Mouse (Mus musculus): Measurements from ENCODE around the gene Cfap97d1. TPM values are rescaled to one million over a fixed set of nuclear protein-coding genes. Genes with fewer than 3 reads are reported as not detected.

The Cfap97d1 gene
- polyA plus RNA-seq (2015; fragmentation: Nextera tagmentation; extraction: Ambion mirVana), result not detected in 2 replicates

DNA sequence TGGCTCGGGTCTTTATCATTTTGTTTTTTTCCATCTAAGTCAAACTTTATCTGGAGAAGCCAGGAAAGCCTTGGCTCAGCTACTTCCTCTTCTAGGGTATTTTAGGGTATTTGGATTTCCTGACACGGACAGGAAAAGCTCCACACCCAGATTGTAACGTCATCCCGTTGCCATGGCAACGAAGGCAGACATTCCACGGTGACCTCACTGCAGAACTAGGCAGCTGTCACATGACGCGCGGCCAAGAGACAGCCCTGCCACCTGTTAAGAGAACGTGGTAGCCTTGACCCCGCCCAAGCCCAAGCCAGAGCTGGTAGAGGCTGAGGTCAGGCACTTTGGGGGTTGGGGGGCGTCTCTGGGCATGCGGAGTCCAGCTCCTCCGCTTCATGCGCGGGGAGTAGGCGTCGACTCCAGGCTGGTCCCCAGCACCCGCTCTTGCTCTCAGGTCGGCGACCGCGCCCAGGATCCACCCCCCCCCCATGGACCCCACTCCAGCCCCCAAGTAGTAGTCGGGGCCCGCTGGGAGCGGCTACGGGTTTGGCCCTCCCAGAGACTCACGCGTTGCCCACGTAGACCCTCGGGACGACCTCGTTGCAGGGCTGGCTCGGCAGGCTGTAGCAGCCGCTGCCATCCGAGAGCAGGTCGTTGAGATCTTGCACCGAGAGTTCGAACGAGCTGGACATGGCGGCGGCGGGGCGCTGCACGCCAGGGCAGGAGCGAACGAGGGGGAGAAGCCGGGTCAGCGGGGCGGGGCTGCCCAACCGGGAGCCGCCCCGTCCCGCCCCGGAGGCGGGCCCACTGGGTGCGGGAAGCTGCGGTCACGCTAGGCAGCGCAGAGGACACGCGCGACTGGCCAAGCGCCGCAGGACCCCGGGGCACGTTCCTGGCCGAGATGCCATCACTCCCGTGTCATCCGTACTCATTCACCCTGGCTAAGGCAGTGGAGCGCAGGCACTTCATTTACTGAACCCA is at the start of gene Cfap97d1:
Gene Cfap97d1 (plus strand): TSS at position 226 of the 972 bp plus-strand sequence.
- H3K4me1 ChIP-seq (ENCODE audit: insufficient read depth, low read length), result peaks cover 33% of the 10 kb centered on the region
- H3K4me3 ChIP-seq (ENCODE audit: low read length), result peak within 1 kb of the TSS; percentile 70
- H3K27me3 ChIP-seq (ENCODE audit: insufficient read depth, low read length), result peaks cover 2% of the 10 kb centered on the region; the same call in 1 of the 2 replicates
- peak; percentile 88 for ATAC-seq (ENCODE audit: low FRiP score, low TSS enrichment)
- H3K9ac ChIP-seq (replicated peaks; ENCODE audit: low read length), result peak within 1 kb of the TSS; percentile 75
- WGBS, result under 1% methylated on average over 71 of the region's 71 CpGs
- no peaks in the 10 kb centered on the region for H3K9me3 ChIP-seq (ENCODE audit: low read length)
- peak within 1 kb of the TSS; percentile 87 for H3K27ac ChIP-seq (ENCODE audit: low read length)
- peak within 1 kb of the TSS; percentile 99 for H3K4me2 ChIP-seq (replicated peaks; ENCODE audit: low read depth, low read length)
- peaks cover 6% of the 10 kb centered on the region; the same call in 1 of the 2 replicates for H3K36me3 ChIP-seq (ENCODE audit: insufficient read depth, low read length)

DNA sequence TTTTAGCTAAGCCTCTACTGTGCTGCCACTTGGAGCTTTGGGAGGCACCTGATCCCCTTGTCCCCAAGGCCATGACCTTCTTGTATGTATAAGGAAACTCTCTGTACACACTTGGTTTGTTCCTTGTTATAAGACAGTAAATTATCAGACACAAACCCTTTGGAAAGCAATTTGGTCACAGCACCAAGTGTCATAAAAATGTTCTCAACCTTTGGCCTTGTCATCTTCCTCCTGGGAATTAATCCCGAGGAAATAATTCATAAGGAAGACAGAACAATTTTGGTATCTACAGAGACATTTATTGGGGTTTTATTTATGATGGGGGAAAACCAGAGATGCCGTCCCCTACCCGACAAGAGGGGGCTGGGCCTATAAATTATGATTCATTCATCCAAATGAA is 48.3 kb upstream of the Cfap97d1 start:
- Histone ChIP-seq H3K9ac (replicated peaks; ENCODE audit: low read length) (no peak overlapping the region), H3K4me2 (replicated peaks; ENCODE audit: low read depth, low read length) (no peak overlapping the region), H3K4me1 (ENCODE audit: insufficient read depth, low read length) (peaks cover 23% of the 10 kb centered on the region), H3K9me3 (ENCODE audit: low read length) (no peaks in the 10 kb centered on the region), H3K27ac (ENCODE audit: low read length) (no peak overlapping the region), H3K4me3 (ENCODE audit: low read length) (no peak overlapping the region), H3K27me3 (ENCODE audit: insufficient read depth, low read length) (0 out of 2 replicates have a peak, but pooled peaks cover 2% of the 10 kb centered on the region), H3K36me3 (ENCODE audit: insufficient read depth, low read length) (no peaks in the 10 kb centered on the region)
- ATAC-seq (ENCODE audit: low FRiP score, low TSS enrichment), result no peak
- 27% methylated on average over 3 of the region's 3 CpGs for WGBS

DNA sequence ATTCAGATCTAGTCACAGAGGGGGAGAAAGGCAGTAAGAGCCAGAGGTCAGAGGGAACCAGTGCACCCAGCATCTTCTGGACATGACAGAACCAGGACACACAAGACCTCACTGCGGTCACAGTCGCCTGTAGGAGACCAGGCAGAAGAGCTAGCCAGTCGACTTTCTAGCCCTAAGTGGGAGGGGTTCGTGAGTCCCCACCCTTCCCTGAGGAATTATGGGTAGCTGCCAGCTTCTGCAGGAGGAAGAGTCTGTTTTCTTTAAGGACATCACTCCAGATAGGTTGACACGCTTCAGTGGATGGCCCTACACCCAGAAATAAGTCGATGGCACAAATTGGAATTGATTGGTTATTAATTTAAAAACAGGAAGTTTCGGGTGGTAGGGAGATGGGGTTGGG is 47.7 kb upstream of the Cfap97d1 start:
- 39% methylated on average over 7 of the region's 7 CpGs for WGBS
- Histone ChIP-seq H3K27me3 (ENCODE audit: insufficient read depth, low read length) (0 out of 2 replicates have a peak, but pooled peaks cover 2% of the 10 kb centered on the region), H3K9ac (replicated peaks; ENCODE audit: low read length) (no peak overlapping the region), H3K36me3 (ENCODE audit: insufficient read depth, low read length) (no peaks in the 10 kb centered on the region), H3K4me1 (ENCODE audit: insufficient read depth, low read length) (peaks cover 23% of the 10 kb centered on the region), H3K9me3 (ENCODE audit: low read length) (no peaks in the 10 kb centered on the region), H3K4me2 (replicated peaks; ENCODE audit: low read depth, low read length) (peak overlapping the region; percentile 81; the same call in 1 of the 2 replicates), H3K27ac (ENCODE audit: low read length) (no peak overlapping the region), H3K4me3 (ENCODE audit: low read length) (no peak overlapping the region)
- ATAC-seq (ENCODE audit: low FRiP score, low TSS enrichment), result no peak

DNA sequence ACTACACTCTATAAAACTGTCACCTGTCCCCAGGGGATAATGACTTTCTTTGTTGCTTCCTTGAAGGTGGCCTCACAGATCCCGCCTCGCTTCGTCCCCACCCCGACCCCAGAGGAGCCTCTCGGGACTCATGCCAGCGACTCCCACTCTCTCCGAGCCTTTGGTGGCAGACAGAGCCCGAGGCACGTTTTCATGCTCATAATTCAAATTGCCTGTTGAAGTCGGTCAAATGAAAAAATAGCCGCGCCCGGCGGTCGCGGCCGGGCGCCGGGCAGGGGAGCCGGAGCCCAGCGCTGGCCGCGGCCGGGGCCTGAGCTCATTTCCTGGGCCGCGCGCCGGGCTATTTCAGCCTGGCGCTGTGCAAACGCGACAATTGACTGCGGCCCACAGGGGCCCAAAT is 47.0 kb upstream of the Cfap97d1 start:
- peak overlapping the region; percentile 81 for H3K4me2 ChIP-seq (replicated peaks; ENCODE audit: low read depth, low read length)
- peaks cover 23% of the 10 kb centered on the region for H3K4me1 ChIP-seq (ENCODE audit: insufficient read depth, low read length)
- H3K9me3 ChIP-seq (ENCODE audit: low read length), result no peaks in the 10 kb centered on the region
- H3K27me3 ChIP-seq (ENCODE audit: insufficient read depth, low read length), result 0 out of 2 replicates have a peak, but pooled peaks cover 2% of the 10 kb centered on the region
- H3K27ac ChIP-seq (ENCODE audit: low read length), result no peak overlapping the region
- no peaks in the 10 kb centered on the region for H3K36me3 ChIP-seq (ENCODE audit: insufficient read depth, low read length)
- peak overlapping the region; percentile 46 for H3K4me3 ChIP-seq (ENCODE audit: low read length)
- 0% methylated on average over 32 of the region's 32 CpGs for WGBS
- H3K9ac ChIP-seq (replicated peaks; ENCODE audit: low read length), result peak overlapping the region; percentile 70
- peak; percentile 46; the same call in 1 of the 2 replicates for ATAC-seq (ENCODE audit: low FRiP score, low TSS enrichment)

DNA sequence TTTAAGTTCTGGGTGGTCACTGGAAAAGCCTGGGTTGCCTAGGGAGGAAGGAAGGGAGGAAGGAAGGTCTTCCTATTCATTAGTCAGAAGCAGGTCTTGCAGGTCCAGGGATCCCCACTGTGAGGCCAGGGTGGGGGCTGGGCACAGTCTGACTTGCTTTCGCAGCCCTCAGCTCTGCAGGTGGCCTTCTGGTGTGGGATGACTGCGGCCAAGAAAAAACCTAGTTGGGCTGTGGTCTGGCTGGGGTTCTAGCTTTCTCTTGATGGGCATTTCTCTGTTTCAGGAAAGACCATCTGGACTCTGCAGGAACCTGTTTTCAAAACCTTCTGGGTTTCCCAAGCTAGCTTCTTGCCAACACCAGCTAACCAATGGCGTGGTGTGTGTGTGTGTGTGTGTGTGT is 41.0 kb upstream of the Cfap97d1 start:
- Histone ChIP-seq H3K4me2 (replicated peaks; ENCODE audit: low read depth, low read length) (no peak overlapping the region), H3K36me3 (ENCODE audit: insufficient read depth, low read length) (no peaks in the 10 kb centered on the region), H3K27me3 (ENCODE audit: insufficient read depth, low read length) (no peaks in the 10 kb centered on the region), H3K4me1 (ENCODE audit: insufficient read depth, low read length) (peaks cover 10% of the 10 kb centered on the region), H3K4me3 (ENCODE audit: low read length) (no peak overlapping the region), H3K9me3 (ENCODE audit: low read length) (no peaks in the 10 kb centered on the region), H3K9ac (replicated peaks; ENCODE audit: low read length) (no peak overlapping the region), H3K27ac (ENCODE audit: low read length) (no peak overlapping the region)
- ATAC-seq (ENCODE audit: low FRiP score, low TSS enrichment), result no peak
- 57% methylated on average over 3 of the region's 3 CpGs for WGBS

DNA sequence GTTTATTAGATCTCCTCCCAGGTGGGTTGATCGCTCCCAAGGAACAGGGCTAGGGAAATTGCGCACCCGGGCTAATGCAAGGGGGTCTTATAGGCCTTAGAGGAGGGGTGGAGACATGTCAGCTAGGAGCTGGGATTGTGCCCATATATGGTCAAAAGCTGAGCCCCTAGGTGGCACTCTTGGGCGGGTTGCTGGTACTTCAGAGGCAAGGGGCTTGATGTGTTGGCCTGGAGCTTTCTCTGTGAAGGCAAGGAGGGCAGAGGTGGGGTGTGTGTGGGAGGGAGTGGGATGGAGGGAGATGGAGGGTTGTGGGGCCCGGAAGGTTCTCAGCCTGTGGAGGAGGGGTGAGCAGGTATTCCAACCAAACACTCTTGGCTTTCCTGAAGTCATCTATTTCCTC is 37.6 kb upstream of the Cfap97d1 start:
- 20% methylated on average over 5 of the region's 5 CpGs for WGBS
- no peak overlapping the region for H3K4me2 ChIP-seq (replicated peaks; ENCODE audit: low read depth, low read length)
- ATAC-seq (ENCODE audit: low FRiP score, low TSS enrichment), result peak; percentile 42; the same call in 1 of the 2 replicates
- no peaks in the 10 kb centered on the region for H3K9me3 ChIP-seq (ENCODE audit: low read length)
- H3K9ac ChIP-seq (replicated peaks; ENCODE audit: low read length), result no peak overlapping the region
- no peak overlapping the region for H3K4me3 ChIP-seq (ENCODE audit: low read length)
- no peaks in the 10 kb centered on the region for H3K27me3 ChIP-seq (ENCODE audit: insufficient read depth, low read length)
- no peak overlapping the region for H3K27ac ChIP-seq (ENCODE audit: low read length)
- peaks cover 7% of the 10 kb centered on the region for H3K4me1 ChIP-seq (ENCODE audit: insufficient read depth, low read length)
- H3K36me3 ChIP-seq (ENCODE audit: insufficient read depth, low read length), result no peaks in the 10 kb centered on the region

DNA sequence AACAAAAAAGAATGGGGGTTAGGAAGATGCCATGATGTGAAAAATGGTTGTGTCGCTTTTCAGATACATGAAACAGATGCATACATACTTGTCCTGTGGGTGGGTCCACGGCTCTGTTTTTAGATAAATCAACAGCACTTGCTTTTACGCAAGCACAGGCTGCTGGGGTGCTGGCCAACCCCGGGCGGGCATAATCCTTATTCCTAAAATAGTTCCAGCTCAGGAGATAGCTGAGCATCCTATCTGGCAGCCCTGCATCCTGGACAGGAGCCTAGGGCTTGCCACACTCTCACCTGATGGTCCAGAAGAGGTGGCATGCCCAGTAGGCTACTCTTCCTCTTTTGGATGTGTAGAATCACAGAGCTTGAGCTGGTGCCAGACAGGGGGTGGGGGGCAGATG is 34.1 kb upstream of the Cfap97d1 start:
- Histone ChIP-seq H3K4me1 (ENCODE audit: insufficient read depth, low read length) (peaks cover 25% of the 10 kb centered on the region), H3K4me3 (ENCODE audit: low read length) (no peak overlapping the region), H3K36me3 (ENCODE audit: insufficient read depth, low read length) (no peaks in the 10 kb centered on the region), H3K27ac (ENCODE audit: low read length) (no peak overlapping the region), H3K27me3 (ENCODE audit: insufficient read depth, low read length) (peaks cover under 1% of the 10 kb centered on the region; the same call in 1 of the 2 replicates), H3K9ac (replicated peaks; ENCODE audit: low read length) (no peak overlapping the region), H3K4me2 (replicated peaks; ENCODE audit: low read depth, low read length) (no peak overlapping the region), H3K9me3 (ENCODE audit: low read length) (no peaks in the 10 kb centered on the region)
- ATAC-seq (ENCODE audit: low FRiP score, low TSS enrichment), result no peak
- WGBS, result 90% methylated on average over 5 of the region's 5 CpGs

DNA sequence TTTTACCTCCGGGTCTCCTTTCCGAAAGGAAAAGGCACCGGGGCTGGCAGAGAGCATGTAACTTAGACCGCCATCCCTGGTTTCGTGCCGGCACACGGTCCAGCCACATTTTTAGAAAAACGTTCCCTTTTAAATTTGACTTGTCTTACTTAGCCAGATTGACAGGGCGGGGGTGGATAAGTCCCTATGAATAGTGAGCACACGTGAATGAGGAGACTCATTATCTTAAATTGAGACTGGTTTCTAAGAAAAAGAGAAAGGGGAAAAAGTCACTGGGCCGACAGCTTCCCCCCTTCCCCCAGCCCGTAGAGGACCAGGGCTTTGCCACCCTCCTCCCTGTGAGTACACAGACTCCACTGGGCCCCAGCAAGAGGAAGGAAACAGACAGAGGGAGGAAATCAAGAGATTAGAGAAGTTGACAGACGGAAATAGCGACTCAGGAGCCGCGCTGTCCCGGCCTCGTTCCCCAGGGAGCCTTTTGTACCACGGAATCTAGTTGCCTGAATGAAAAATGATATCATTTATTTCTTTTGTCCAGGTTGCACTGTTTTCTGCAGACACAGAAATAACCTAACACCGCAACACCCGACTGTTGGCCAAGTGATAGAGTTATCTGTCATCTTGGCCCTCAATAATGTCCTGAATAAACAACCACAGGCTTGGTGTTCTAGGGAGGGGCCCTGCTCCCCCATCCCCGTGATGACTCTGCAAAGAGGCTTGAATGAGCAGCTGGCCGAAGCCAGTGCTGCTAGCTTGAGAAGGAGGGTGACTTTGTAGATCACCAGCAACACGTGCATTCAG is 31.3 kb upstream of the Cfap97d1 start:
- Histone ChIP-seq H3K4me3 (ENCODE audit: low read length) (no peak overlapping the region), H3K4me1 (ENCODE audit: insufficient read depth, low read length) (peaks cover 18% of the 10 kb centered on the region), H3K9ac (replicated peaks; ENCODE audit: low read length) (no peak overlapping the region; the same call in 1 of the 2 replicates), H3K4me2 (replicated peaks; ENCODE audit: low read depth, low read length) (peak overlapping the region; percentile 17), H3K27ac (ENCODE audit: low read length) (peak overlapping the region; percentile 66), H3K36me3 (ENCODE audit: insufficient read depth, low read length) (no peaks in the 10 kb centered on the region), H3K9me3 (ENCODE audit: low read length) (no peaks in the 10 kb centered on the region), H3K27me3 (ENCODE audit: insufficient read depth, low read length) (peaks cover 9% of the 10 kb centered on the region; the same call in 1 of the 2 replicates)
- WGBS, result 23% methylated on average over 24 of the region's 24 CpGs
- ATAC-seq (ENCODE audit: low FRiP score, low TSS enrichment), result peak; percentile 90

DNA sequence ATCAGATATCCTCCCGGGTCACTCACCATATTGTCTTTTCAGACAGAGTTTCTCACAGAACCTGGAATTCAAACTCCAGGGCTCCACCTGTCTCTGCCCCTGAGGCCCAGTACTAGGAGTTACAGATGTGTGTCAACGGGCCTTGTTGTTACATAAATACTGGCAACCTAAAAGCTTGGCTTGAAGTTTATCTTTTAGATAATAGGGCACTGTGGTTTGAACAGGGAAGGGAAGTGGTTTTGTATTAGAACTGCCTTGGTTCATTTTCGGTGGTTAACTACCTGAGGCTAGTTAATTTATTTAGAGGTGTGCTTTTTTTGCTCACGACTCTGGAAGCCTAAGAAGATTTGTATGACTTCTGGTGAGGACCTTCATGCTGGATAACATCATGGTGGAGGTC is 30.6 kb upstream of the Cfap97d1 start:
- Histone ChIP-seq H3K4me3 (ENCODE audit: low read length) (no peak overlapping the region), H3K4me2 (replicated peaks; ENCODE audit: low read depth, low read length) (peak overlapping the region; percentile 17; the same call in 1 of the 2 replicates), H3K27ac (ENCODE audit: low read length) (peak overlapping the region; percentile 66), H3K9ac (replicated peaks; ENCODE audit: low read length) (no peak overlapping the region), H3K27me3 (ENCODE audit: insufficient read depth, low read length) (peaks cover 9% of the 10 kb centered on the region; the same call in 1 of the 2 replicates), H3K4me1 (ENCODE audit: insufficient read depth, low read length) (peaks cover 18% of the 10 kb centered on the region), H3K36me3 (ENCODE audit: insufficient read depth, low read length) (no peaks in the 10 kb centered on the region), H3K9me3 (ENCODE audit: low read length) (no peaks in the 10 kb centered on the region)
- 43% methylated on average over 4 of the region's 4 CpGs for WGBS
- no peak for ATAC-seq (ENCODE audit: low FRiP score, low TSS enrichment)

Measured in kidney, embryonic 16.5 days (tissue).